Mouse (Mus musculus) stomach, embryonic 14.5 days (tissue): ENCODE data around the gene Smug1. TPM values are rescaled to one million over a fixed set of nuclear protein-coding genes. Genes with fewer than 3 reads are reported as not detected.

ENCODE experiments used
- ATAC-seq: fragments of 200-750 bp; cut with Nextera tagmentation; 2 replicates; pipeline ENCODE4 v1.8.0; 2017; ENCODE audit warnings: low read depth, moderate TSS enrichment; ENCODE audit not compliant: insufficient number of reproducible peaks, insufficient read depth, low FRiP score
- H3K27ac ChIP-seq: fragments of 300-500 bp; sonication (generic); 2 replicates; pipeline ENCODE4 v1.5.1; 2014; ENCODE audit warnings: mild to moderate bottlenecking, low read length, moderate library complexity, mixed read lengths
- H3K27me3 ChIP-seq: fragments of 300-500 bp; sonication (generic); 2 replicates; pipeline ENCODE4 v1.6.1; 2014; ENCODE audit warnings: low read length, control low read depth, mixed read lengths; ENCODE audit not compliant: control insufficient read depth, insufficient read depth
- H3K36me3 ChIP-seq: fragments of 300-500 bp; sonication (generic); 2 replicates; pipeline ENCODE4 v1.6.1; 2014; ENCODE audit warnings: mild to moderate bottlenecking, control low read depth, low read length, moderate library complexity, mixed read lengths; ENCODE audit not compliant: control insufficient read depth, insufficient read depth
- H3K4me1 ChIP-seq: fragments of 300-500 bp; sonication (generic); 2 replicates; pipeline ENCODE4 v1.6.1; 2014; ENCODE audit warnings: low read length, control low read depth, mixed read lengths; ENCODE audit not compliant: control insufficient read depth, insufficient read depth
- H3K4me2 ChIP-seq: fragments of 300-500 bp; sonication (generic); replicated peaks from 2 replicates; pipeline ENCODE4 v1.6.1; 2014; ENCODE audit warnings: low read depth, low read length, control low read depth
- H3K4me3 ChIP-seq: fragments of 300-500 bp; sonication (generic); 2 replicates; pipeline ENCODE4 v1.5.1; 2014; ENCODE audit warnings: low read depth, low read length, control low read depth
- H3K9ac ChIP-seq: fragments of 300-500 bp; sonication (generic); replicated peaks from 2 replicates; pipeline ENCODE4 v1.6.1; 2014; ENCODE audit warnings: low read depth, mild to moderate bottlenecking, control low read depth, low read length, moderate library complexity, mixed read lengths
- H3K9me3 ChIP-seq: fragments of 300-500 bp; sonication (generic); 2 replicates; pipeline ENCODE4 v1.6.1; 2016; ENCODE audit warnings: low read depth, low read length, control low read depth; ENCODE audit not compliant: control insufficient read depth
- WGBS: fragments of 180-500 bp; shearing (Covaris S2); extraction: QIAGEN DNeasy Blood & Tissue Kit; methylation state at CpG from one replicate; pipeline ENCODE4 v1.1.7; 2014; 5-methylcytosine and 5-hydroxymethylcytosine counted together
- polyA plus RNA-seq: library from polyadenylated mRNA; unstranded; fragments of >200 nt; fragmentation: Nextera tagmentation; extraction: Ambion mirVana; gene quantifications from 2 replicates; pipeline ENCODE4 v1.2.1, GENCODE M21; 2014

The Smug1 gene
- polyA plus RNA-seq, 1 experiment from 2014 or later: 22.2 TPM

GRCm38 (mm10) chr15:103182166-103182790, 15.4 kb upstream of the Smug1 start:
- H3K9ac ChIP-seq: no peak overlapping the region
- WGBS: under 1% methylated on average over 42 of the region's 48 CpGs

GRCm38 (mm10) chr15:103180406-103180805, 13.5 kb upstream of the Smug1 start:
- H3K27me3 ChIP-seq: peaks cover 8% of the 10 kb centered on the region; the same call in 1 of the 2 replicates
- no peak overlapping the region for H3K9ac ChIP-seq

More at GRCm38 (mm10) chr15:103182166-103182790, 15.4 kb upstream of the Smug1 start:
- Histone ChIP-seq H3K27ac (no peak overlapping the region), H3K4me3 (peak overlapping the region; percentile 28), H3K27me3 (no peaks in the 10 kb centered on the region), H3K36me3 (no peaks in the 10 kb centered on the region), H3K4me1 (peaks cover 21% of the 10 kb centered on the region; the same call in 1 of the 2 replicates), H3K9me3 (no peaks in the 10 kb centered on the region), H3K4me2 (peak overlapping the region; percentile 70)
- ATAC-seq: peak; percentile 43; the same call in 1 of the 2 replicates

GRCm38 (mm10) chr15:103178767-103179166, 11.9 kb upstream of the Smug1 start:
- Histone ChIP-seq H3K9me3 (no peaks in the 10 kb centered on the region), H3K4me3 (no peak overlapping the region), H3K36me3 (no peaks in the 10 kb centered on the region), H3K4me2 (no peak overlapping the region), H3K27me3 (peaks cover 8% of the 10 kb centered on the region; the same call in 1 of the 2 replicates), H3K4me1 (peaks cover 23% of the 10 kb centered on the region; the same call in 1 of the 2 replicates), H3K9ac (no peak overlapping the region), H3K27ac (no peak overlapping the region)
- no peak for ATAC-seq
- WGBS: 85% methylated on average over 1 of the region's 1 CpGs

More at GRCm38 (mm10) chr15:103180406-103180805, 13.5 kb upstream of the Smug1 start:
- Histone ChIP-seq H3K9me3 (no peaks in the 10 kb centered on the region), H3K4me2 (no peak overlapping the region), H3K27ac (no peak overlapping the region), H3K36me3 (no peaks in the 10 kb centered on the region), H3K4me3 (no peak overlapping the region), H3K4me1 (peaks cover 27% of the 10 kb centered on the region; the same call in 1 of the 2 replicates)
- ATAC-seq: no peak

- Histone ChIP-seq H3K4me3 (no peak overlapping the region), H3K4me1 (peaks cover 19% of the 10 kb centered on the region; the same call in 1 of the 2 replicates), H3K4me2 (no peak overlapping the region), H3K9ac (no peak overlapping the region), H3K27me3 (peaks cover 8% of the 10 kb centered on the region; the same call in 1 of the 2 replicates), H3K36me3 (no peaks in the 10 kb centered on the region), H3K27ac (no peak overlapping the region), H3K9me3 (no peaks in the 10 kb centered on the region)
- ATAC-seq: no peak
- 15% methylated on average over 12 of the region's 12 CpGs for WGBS
Measured at GRCm38 (mm10) chr15:103178137-103178536, 11.2 kb upstream of the Smug1 start.

- ATAC-seq: no peak
- H3K4me2 ChIP-seq: peak overlapping the region; percentile 17; the same call in 1 of the 2 replicates
- peaks cover 8% of the 10 kb centered on the region; the same call in 1 of the 2 replicates for H3K27me3 ChIP-seq
- WGBS: 10% methylated on average over 12 of the region's 12 CpGs
- H3K9me3 ChIP-seq: no peaks in the 10 kb centered on the region
- H3K4me1 ChIP-seq: peaks cover 15% of the 10 kb centered on the region; the same call in 1 of the 2 replicates
- no peak overlapping the region for H3K9ac ChIP-seq
- no peaks in the 10 kb centered on the region for H3K36me3 ChIP-seq
- no peak overlapping the region for H3K4me3 ChIP-seq
- H3K27ac ChIP-seq: no peak overlapping the region
Measured at GRCm38 (mm10) chr15:103177611-103178041, 10.7 kb upstream of the Smug1 start.

- Histone ChIP-seq H3K4me3 (no peak overlapping the region), H3K9ac (no peak overlapping the region; the same call in 1 of the 2 replicates), H3K27me3 (peaks cover 11% of the 10 kb centered on the region; the same call in 1 of the 2 replicates), H3K9me3 (no peaks in the 10 kb centered on the region), H3K4me2 (no peak overlapping the region; the same call in 1 of the 2 replicates), H3K36me3 (no peaks in the 10 kb centered on the region), H3K4me1 (peaks cover 15% of the 10 kb centered on the region; the same call in 1 of the 2 replicates), H3K27ac (no peak overlapping the region)
- 2% methylated on average over 18 of the region's 18 CpGs for WGBS
- ATAC-seq: peak; percentile 68
Measured at GRCm38 (mm10) chr15:103176874-103177421, 10.1 kb upstream of the Smug1 start.

GRCm38 (mm10) chr15:103173251-103173650, 6.4 kb upstream of the Smug1 start:
- WGBS: 84% methylated on average over 5 of the region's 5 CpGs
- ATAC-seq: no peak
- H3K27ac ChIP-seq: no peak overlapping the region
- H3K4me2 ChIP-seq: no peak overlapping the region
- no peak overlapping the region for H3K4me3 ChIP-seq
- H3K9me3 ChIP-seq: no peaks in the 10 kb centered on the region
- H3K36me3 ChIP-seq: no peaks in the 10 kb centered on the region
- no peak overlapping the region for H3K9ac ChIP-seq
- H3K4me1 ChIP-seq: peaks cover 33% of the 10 kb centered on the region
- peaks cover 19% of the 10 kb centered on the region for H3K27me3 ChIP-seq

GRCm38 (mm10) chr15:103172537-103172936, 5.6 kb upstream of the Smug1 start:
- ATAC-seq: no peak
- H3K36me3 ChIP-seq: no peaks in the 10 kb centered on the region
- H3K9me3 ChIP-seq: no peaks in the 10 kb centered on the region
- WGBS: 5% methylated on average over 10 of the region's 10 CpGs
- H3K27ac ChIP-seq: no peak overlapping the region
- H3K27me3 ChIP-seq: peaks cover 19% of the 10 kb centered on the region
- H3K4me1 ChIP-seq: peaks cover 31% of the 10 kb centered on the region
- H3K4me3 ChIP-seq: no peak overlapping the region
- no peak overlapping the region for H3K4me2 ChIP-seq
- H3K9ac ChIP-seq: no peak overlapping the region
